Mouse (Mus musculus): ENCODE data around the gene Adcy4.

Gene Adcy4

GRCm38 (mm10) chr14:55758363-55758784 lies 25.5 kb downstream of the Adcy4 start, which contains the start of gene Cideb:
Cideb (minus strand) TSS chr14:55758458.
- DNase-seq (ENCODE audit: low spot score) = peak; percentile 54

DNA sequence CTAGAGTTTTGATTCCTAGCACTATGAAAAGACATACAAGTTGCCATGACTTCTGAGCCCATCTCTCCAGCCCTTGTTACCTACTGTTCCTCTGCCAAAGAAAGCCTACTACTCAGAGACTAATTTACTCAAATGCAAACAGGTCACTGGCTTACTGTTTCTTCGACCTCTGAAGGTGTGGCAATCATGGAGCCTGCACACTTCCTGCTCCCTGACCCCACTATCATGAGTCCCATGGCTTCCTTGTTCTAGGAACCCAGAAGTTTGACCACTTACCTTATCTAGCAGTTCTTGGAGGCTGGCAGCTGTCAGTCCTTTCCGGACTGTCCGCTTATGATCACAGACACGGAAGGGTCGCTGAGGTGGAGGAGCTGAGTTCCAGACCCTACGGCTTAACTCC lies 26.3 kb downstream of the Adcy4 start:
- DNase-seq (ENCODE audit: low spot score) = no peak

DNA sequence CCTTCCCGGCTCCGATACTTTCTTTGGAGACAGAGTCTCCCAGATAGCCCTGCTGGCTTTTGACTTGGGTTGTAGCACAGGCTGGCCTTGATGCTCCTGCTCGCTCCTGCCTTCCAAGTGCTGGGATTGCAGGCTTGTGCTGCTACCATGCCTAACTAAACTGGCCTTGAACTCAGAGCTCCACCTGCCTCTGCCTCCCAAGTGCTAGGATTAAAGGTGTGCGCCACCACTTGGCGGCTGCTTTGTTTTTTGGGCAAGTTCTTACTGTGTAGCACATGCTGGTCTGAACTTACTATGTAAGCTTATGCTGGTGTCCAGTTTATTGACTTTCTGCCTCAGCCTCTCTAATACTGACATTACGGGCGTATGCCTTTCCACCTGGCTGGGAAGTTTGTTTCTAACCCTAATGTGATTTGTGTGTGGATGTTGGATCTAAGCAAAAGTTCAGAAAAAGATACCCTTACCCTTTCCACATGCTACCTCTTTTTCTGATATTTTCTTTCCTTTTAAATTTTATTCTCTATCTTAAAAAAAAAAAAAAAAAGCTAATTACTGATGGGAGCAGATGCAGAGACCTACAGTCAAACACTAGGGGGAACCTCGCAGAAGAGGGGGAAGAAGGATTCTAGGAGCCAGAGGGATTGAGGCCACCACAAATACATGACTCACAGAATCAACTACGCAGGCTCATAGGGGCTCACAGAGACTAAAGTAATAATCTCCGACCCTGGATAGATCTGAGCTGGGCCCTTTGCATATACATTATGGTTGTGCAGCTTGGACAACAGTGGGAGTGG lies 36.6 kb downstream of the Adcy4 start:
- no peak for DNase-seq (ENCODE audit: low spot score)

GRCm38 (mm10) chr14:55745861-55746237 lies 38.0 kb downstream of the Adcy4 start:
- no peak for DNase-seq (ENCODE audit: low spot score)

- DNase-seq (ENCODE audit: low spot score) = peak; percentile 88
These were observed 38.6 kb downstream of the Adcy4 start, which contains the start of the genes Dhrs1 and Nop9 for GRCm38 (mm10) chr14:55745180-55745860. Dhrs1 (minus strand) TSS chr14:55745690. Nop9 (plus strand) TSS chr14:55745693.

DNA sequence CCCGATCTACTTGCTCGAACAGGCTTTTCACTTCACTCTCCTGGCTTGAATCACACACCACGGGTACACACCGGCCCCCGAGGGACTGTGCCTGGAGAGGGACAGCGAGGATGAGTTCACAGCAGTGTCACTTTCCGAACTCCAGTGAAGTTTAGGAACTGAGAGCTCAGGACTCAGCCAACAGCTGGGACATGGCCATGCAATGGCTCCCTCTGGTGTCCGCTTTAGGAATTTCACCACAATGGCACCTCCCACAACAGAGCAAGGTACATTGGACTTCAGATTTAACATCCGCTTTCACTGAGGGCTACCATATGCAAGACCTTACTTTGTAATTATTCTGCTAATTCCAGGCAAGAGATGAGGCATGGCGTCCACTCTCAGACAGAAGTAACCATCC lies 40.2 kb downstream of the Adcy4 start:
- peak; percentile 86 for DNase-seq (ENCODE audit: low spot score)

GRCm38 (mm10) chr14:55737086-55737687 lies 46.7 kb downstream of the Adcy4 start:
- DNase-seq (ENCODE audit: low spot score) = no peak

GRCm38 (mm10) chr14:55735758-55736157 lies 48.1 kb downstream of the Adcy4 start:
- DNase-seq (ENCODE audit: low spot score) = no peak

GRCm38 (mm10) chr14:55735334-55735733 lies 48.6 kb downstream of the Adcy4 start:
- DNase-seq (ENCODE audit: low spot score) = no peak

- no peak for DNase-seq (ENCODE audit: low spot score)
These were observed 49.0 kb downstream of the Adcy4 start for GRCm38 (mm10) chr14:55734869-55735268.

DNA sequence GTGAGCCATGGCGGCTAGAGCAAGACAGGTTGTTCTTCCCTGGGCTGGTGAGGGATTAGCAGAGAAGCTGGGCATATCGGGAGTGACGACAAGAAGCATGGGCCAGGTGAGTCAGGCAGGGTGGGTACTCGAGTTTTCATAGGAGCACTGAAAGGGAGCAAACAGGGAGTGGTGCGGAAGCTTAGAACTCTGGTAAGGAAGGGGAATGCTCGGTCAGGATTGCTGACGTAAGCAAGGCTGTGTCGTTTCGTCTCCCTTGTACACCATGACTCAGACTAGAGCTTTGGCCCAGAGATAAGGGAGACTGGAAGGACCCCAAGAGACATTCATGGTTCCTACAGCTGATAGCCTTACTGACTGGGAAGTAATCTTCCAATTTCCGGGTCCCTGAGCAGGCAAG lies 50.0 kb downstream of the Adcy4 start:
- DNase-seq (ENCODE audit: low spot score) = no peak

- DNase-seq (ENCODE audit: low spot score) = no peak
These were observed 53.3 kb downstream of the Adcy4 start for GRCm38 (mm10) chr14:55730531-55731032.

DNA sequence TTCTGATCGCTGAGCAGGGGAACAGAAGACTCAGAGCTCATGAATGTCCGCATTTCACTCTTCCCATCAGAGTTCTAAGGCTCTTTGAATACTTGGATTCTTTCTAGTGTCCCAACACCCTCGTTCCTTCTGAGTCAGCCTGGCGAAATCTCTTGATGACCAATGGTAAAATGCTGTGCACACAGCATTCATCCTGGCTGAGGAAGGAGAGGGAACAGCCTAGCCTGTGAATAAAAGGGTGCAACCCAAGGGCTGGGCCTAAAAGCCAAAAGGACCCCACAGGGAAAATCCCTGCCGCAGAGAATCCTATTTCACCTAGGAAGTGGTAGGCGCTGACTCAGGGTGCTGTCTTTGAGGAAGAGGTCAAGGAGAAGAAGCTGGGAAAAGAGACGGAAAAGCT lies 53.8 kb downstream of the Adcy4 start:
- no peak for DNase-seq (ENCODE audit: low spot score)

DNA sequence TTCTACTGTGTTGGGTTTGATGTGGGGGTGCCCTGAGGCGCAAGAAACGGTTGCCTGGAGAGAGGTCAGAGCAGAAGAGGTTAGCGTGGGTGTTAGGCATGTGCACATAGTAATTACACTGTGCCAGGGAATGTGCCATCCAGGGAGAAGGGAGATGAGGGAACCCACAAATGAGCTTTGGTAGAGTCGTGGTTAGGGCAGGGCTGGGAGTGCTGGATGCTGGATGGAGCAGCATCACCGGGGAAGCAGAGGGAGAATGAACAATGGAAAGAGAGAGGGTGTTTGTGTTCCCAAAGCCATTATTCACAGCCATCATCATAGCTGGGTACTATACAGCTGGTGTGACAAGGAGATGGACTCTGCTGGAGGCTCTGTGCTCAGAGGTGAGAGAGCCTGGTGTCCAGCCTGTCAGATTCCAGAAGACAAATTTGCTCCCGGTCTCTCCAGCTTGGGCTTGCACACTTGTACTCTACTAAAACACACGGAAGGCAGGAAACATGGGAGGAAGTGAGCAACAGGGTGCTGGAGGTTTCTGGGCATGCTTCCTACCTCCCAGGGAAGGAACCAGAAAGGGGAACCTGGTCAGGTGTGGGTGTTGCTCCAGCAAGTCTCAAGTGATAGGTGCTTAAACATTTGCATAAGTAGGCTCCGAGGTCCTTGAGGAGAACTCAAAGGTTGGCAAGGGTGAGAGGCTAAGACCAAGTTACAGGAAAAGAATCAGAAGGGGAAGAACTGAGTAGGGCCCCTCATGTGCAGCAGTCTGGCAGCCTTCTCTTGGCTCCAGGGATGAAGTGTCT lies 55.8 kb downstream of the Adcy4 start:
- no peak for DNase-seq (ENCODE audit: low spot score)

GRCm38 (mm10) chr14:55726261-55726660 lies 57.6 kb downstream of the Adcy4 start:
- no peak for DNase-seq (ENCODE audit: low spot score)

DNA sequence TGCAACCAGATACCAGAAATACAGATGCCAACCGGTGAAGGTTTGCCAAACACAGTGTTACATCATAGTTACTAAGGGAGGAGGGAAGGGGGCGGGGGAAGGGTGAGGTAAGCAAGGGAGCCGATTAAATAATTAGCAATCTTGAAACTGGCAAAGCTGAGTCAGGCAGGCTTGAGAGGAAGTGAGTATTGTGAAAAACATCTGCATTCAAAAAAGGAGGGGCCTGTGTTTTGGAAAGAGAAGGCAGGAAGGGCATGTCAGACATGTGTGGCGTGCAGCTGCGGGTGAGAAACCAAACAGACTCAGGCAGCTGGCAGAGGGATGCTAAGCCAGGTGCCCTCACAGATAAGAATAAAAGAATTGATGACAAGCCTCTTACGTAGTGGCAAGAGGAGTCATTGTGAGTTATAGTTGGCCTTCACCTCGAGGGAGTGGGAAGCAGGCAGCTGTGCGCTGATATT lies 59.5 kb downstream of the Adcy4 start:
- peak; percentile 30 for DNase-seq (ENCODE audit: low spot score)

DNA sequence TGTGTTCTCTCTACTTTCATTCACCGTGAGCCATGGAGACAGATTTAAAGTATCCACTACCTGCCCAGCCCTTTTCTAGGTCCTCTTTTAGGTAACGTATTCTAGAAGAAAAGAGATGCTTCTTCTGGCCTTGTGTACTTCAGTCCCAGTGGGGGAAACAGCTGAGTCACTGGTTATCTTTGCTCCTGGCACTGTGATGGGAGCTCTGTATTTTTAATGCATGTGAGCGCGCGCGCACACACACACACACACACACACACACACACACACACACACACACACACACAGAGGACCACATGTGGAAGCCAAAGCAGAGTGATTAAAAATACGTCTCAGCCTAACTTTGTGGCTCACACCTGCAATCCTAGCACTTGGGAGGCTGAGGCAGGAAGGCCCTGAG lies 60.5 kb downstream of the Adcy4 start:
- no peak for DNase-seq (ENCODE audit: low spot score)

DNA sequence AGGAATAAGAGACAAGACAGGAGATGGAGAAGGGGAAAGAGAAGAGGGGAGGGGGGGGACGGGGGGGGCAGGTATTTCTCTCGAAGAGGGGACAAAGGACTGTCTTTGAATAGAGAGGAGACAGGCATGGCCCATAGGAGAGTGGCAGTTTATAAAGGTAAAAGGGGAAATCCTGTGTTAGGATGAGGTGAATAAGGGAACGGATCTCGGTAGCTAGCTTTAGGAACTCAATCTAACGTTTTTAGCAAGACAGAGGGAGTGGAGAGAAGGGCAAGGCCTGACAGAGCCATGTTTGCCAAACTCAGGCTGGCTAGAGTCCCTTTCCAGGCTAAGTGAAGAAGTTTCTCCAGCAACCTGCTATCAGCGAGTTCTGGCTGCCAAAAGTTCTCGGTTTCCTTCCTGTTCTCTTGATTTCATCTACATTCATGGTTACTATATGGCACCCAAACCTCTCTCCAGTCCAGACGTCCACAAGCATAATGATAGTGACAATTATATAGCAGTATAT lies 61.4 kb downstream of the Adcy4 start:
- DNase-seq (ENCODE audit: low spot score) = no peak

- peak; percentile 94 for DNase-seq (ENCODE audit: low spot score)
These were observed 62.0 kb downstream of the Adcy4 start, which contains the start of gene Rabggta for GRCm38 (mm10) chr14:55721700-55722437. Rabggta (minus strand) TSS chr14:55722263.

DNA sequence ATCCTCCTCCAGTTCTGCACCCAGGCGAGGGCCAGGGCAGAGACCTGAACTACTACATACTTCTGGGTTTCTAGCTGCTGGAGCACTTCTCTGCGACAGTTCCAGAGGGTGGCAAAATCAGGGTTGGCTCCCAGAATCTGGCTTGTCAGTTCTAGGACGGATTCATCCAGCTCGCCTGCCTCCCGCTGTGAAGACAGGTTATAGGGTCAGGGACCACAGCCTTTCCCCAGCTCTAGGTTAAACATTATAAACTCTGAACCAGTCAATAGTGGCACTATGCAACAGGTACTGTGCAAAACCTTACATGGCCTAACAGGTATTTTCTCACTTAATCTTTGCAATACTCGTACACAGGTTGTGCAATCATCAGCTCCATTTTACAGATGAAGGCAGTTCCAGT lies 62.8 kb downstream of the Adcy4 start:
- DNase-seq (ENCODE audit: low spot score) = no peak

- DNase-seq (ENCODE audit: low spot score) = no peak
These were observed 63.2 kb downstream of the Adcy4 start for GRCm38 (mm10) chr14:55720666-55721065.

Data from urinary bladder, postnatal 14 days (tissue).